Mouse (Mus musculus) embryonic facial prominence, embryonic 11.5 days (tissue): ENCODE results near the gene Agrn. TPM values are rescaled to one million over a fixed set of nuclear protein-coding genes. Genes with fewer than 3 reads are reported as not detected.

Experiments used
- ATAC-seq: fragments of 200-750 bp; cut with Nextera tagmentation; replicated peaks from 2 replicates; pipeline ENCODE4 v1.8.0; 2017; ENCODE audit warnings: low read depth; ENCODE audit not compliant: insufficient number of reproducible peaks, low FRiP score, low TSS enrichment
- DNase-seq: peaks from one replicate; pipeline ENCODE4 v3.0.0-alpha.2; 2015; ENCODE audit warnings: low spot score
- H3K27ac ChIP-seq: fragments of 300-500 bp; sonication (generic); replicated peaks from 2 replicates; pipeline ENCODE4 v1.5.1; 2014; ENCODE audit warnings: mild to moderate bottlenecking, low read depth, low read length, control low read depth
- H3K27me3 ChIP-seq: fragments of 300-500 bp; sonication (generic); 2 replicates; pipeline ENCODE4 v1.6.1; 2014; ENCODE audit warnings: mild to moderate bottlenecking, low read length, moderate library complexity, mixed read lengths; ENCODE audit not compliant: control insufficient read depth, insufficient read depth
- H3K36me3 ChIP-seq: fragments of 300-500 bp; sonication (generic); replicated peaks from 2 replicates; pipeline ENCODE4 v1.6.1; 2014; ENCODE audit warnings: low read depth, mild to moderate bottlenecking, low read length, moderate library complexity, mixed read lengths; ENCODE audit not compliant: control insufficient read depth, insufficient read depth
- H3K4me1 ChIP-seq: fragments of 300-500 bp; sonication (generic); 2 replicates; pipeline ENCODE4 v1.6.1; 2014; ENCODE audit warnings: low read length, mixed read lengths; ENCODE audit not compliant: control insufficient read depth, insufficient read depth
- H3K4me2 ChIP-seq: fragments of 300-500 bp; sonication (generic); 2 replicates; pipeline ENCODE4 v1.6.1; 2014; ENCODE audit warnings: low read depth, mild to moderate bottlenecking, control low read depth, low read length, moderate library complexity
- H3K4me3 ChIP-seq: fragments of 300-500 bp; sonication (generic); 2 replicates; pipeline ENCODE4 v1.5.1; 2014; ENCODE audit warnings: low read depth, low read length, control low read depth
- H3K9ac ChIP-seq: fragments of 300-500 bp; sonication (generic); replicated peaks from 2 replicates; pipeline ENCODE4 v1.6.1; 2014; ENCODE audit warnings: mild to moderate bottlenecking, control low read depth, low read length
- H3K9me3 ChIP-seq: fragments of 300-500 bp; sonication (generic); replicated peaks from 2 replicates; pipeline ENCODE4 v1.6.1; 2016; ENCODE audit warnings: mild to moderate bottlenecking, low read length, inconsistent platforms, mixed read lengths; ENCODE audit not compliant: control insufficient read depth
- WGBS: fragments of 180-500 bp; shearing (Covaris S2); extraction: QIAGEN DNeasy Blood & Tissue Kit; methylation state at CpG from one replicate; pipeline ENCODE4 v1.1.7; 2014; 5-methylcytosine and 5-hydroxymethylcytosine counted together
- polyA plus RNA-seq: library from polyadenylated mRNA; unstranded; fragments of >200 nt; fragmentation: Nextera tagmentation; extraction: Ambion mirVana; gene quantifications from 2 replicates; pipeline ENCODE4 v1.2.1, GENCODE M21; 2014

Agrn gene
- polyA plus RNA-seq, 1 experiment from 2014 or later, result 39.4 TPM

- 71% methylated on average over 5 of the region's 5 CpGs for WGBS
- H3K9ac ChIP-seq, result no peak overlapping the region
- H3K4me1 ChIP-seq, result no peaks in the 10 kb centered on the region
- no peak overlapping the region for H3K4me3 ChIP-seq
- ATAC-seq, result no peak
- no peak overlapping the region for H3K27ac ChIP-seq
- no peaks in the 10 kb centered on the region for H3K36me3 ChIP-seq
- no peaks in the 10 kb centered on the region for H3K9me3 ChIP-seq
- no peaks in the 10 kb centered on the region for H3K27me3 ChIP-seq
- no peak for DNase-seq
- H3K4me2 ChIP-seq, result no peak overlapping the region
Measured at GRCm38 (mm10) chr4:156133334-156133733, 64.0 kb downstream of the Agrn start.

GRCm38 (mm10) chr4:156130940-156131339 is 66.3 kb downstream of the Agrn start:
- DNase-seq (no peak), ATAC-seq (no peak)
- H3K36me3 ChIP-seq, result peaks cover 3% of the 10 kb centered on the region; the same call in 1 of the 2 replicates
- no peak overlapping the region for H3K4me3 ChIP-seq
- H3K9me3 ChIP-seq, result no peaks in the 10 kb centered on the region
- no peak overlapping the region for H3K4me2 ChIP-seq
- no peaks in the 10 kb centered on the region for H3K27me3 ChIP-seq
- 87% methylated on average over 10 of the region's 10 CpGs for WGBS
- H3K27ac ChIP-seq, result no peak overlapping the region
- no peaks in the 10 kb centered on the region for H3K4me1 ChIP-seq
- H3K9ac ChIP-seq, result no peak overlapping the region

GRCm38 (mm10) chr4:156130436-156130835 is 66.9 kb downstream of the Agrn start, which contains the start of gene Rnf223:
Rnf223 (plus strand) TSS chr4:156130513.
- Histone ChIP-seq H3K27me3 (no peaks in the 10 kb centered on the region), H3K27ac (no peak within 1 kb of the TSS), H3K4me1 (no peaks in the 10 kb centered on the region), H3K4me3 (no peak within 1 kb of the TSS), H3K36me3 (peaks cover 5% of the 10 kb centered on the region), H3K9ac (no peak within 1 kb of the TSS), H3K9me3 (no peaks in the 10 kb centered on the region), H3K4me2 (no peak within 1 kb of the TSS)
- DNase-seq (no peak), ATAC-seq (no peak)
- 83% methylated on average over 15 of the region's 15 CpGs for WGBS

GRCm38 (mm10) chr4:156128746-156129145 is 68.5 kb downstream of the Agrn start:
- H3K36me3 ChIP-seq, result peaks cover 5% of the 10 kb centered on the region
- ATAC-seq, result no peak
- H3K27ac ChIP-seq, result no peak overlapping the region
- H3K4me1 ChIP-seq, result no peaks in the 10 kb centered on the region
- H3K4me3 ChIP-seq, result no peak overlapping the region
- H3K27me3 ChIP-seq, result no peaks in the 10 kb centered on the region
- DNase-seq, result no peak
- WGBS, result 74% methylated on average over 5 of the region's 5 CpGs
- no peaks in the 10 kb centered on the region for H3K9me3 ChIP-seq
- H3K4me2 ChIP-seq, result no peak overlapping the region
- no peak overlapping the region for H3K9ac ChIP-seq

- Histone ChIP-seq H3K36me3 (peaks cover 7% of the 10 kb centered on the region), H3K27ac (no peak overlapping the region), H3K4me3 (no peak overlapping the region), H3K4me1 (no peaks in the 10 kb centered on the region), H3K27me3 (no peaks in the 10 kb centered on the region), H3K9me3 (no peaks in the 10 kb centered on the region), H3K9ac (no peak overlapping the region), H3K4me2 (no peak overlapping the region)
- ATAC-seq, result no peak
- no peak for DNase-seq
- WGBS, result 87% methylated on average over 7 of the region's 7 CpGs
Measured at GRCm38 (mm10) chr4:156126841-156127240, 70.4 kb downstream of the Agrn start.

DNA sequence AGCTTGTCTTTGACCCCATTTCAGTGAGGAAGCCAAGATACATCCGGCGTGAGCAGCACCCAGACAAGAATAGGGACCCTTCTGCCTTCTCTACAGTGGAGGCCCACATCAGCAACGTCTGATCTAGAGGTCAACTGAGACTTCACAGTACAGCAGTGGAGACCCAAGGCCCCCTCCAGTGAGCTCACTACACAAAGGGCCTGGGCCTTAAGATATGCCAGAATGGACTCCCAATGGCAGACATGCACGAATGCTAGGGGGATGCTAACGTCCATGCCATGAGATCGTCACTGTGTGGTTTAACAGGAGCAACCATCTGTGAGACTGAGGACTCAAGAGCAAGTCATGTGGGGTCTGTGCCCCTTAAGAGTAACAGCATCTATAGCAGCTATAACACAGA is 71.9 kb downstream of the Agrn start:
- Histone ChIP-seq H3K9me3 (no peaks in the 10 kb centered on the region), H3K4me3 (no peak overlapping the region), H3K9ac (no peak overlapping the region), H3K4me2 (no peak overlapping the region), H3K27me3 (no peaks in the 10 kb centered on the region), H3K27ac (no peak overlapping the region), H3K36me3 (peaks cover 7% of the 10 kb centered on the region), H3K4me1 (no peaks in the 10 kb centered on the region)
- 94% methylated on average over 6 of the region's 6 CpGs for WGBS
- no peak for ATAC-seq
- DNase-seq, result no peak

DNA sequence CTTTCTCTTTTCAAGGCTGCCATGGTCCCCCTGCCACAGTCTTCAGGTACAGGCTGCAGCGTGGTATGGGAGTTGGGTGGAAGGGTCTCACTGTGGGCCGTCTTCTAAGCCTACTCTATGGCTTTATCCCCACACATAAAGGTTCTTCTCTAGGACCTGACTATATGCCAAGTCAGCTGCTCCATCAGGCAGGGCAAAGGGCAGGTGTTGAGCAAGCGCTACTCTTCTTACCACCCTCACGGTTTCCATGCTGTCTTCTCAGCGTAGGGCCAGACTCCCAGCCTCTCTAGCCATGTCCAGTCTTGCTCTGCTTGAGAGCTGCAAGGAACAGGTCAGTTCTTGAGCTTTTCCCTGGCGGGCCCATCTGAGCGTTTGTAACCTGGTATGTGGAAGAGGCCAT is 73.2 kb downstream of the Agrn start:
- no peak overlapping the region for H3K4me3 ChIP-seq
- H3K9me3 ChIP-seq, result no peaks in the 10 kb centered on the region
- H3K36me3 ChIP-seq, result peaks cover 9% of the 10 kb centered on the region
- DNase-seq, result no peak
- H3K4me2 ChIP-seq, result no peak overlapping the region
- H3K9ac ChIP-seq, result no peak overlapping the region
- no peaks in the 10 kb centered on the region for H3K4me1 ChIP-seq
- H3K27ac ChIP-seq, result no peak overlapping the region
- H3K27me3 ChIP-seq, result no peaks in the 10 kb centered on the region
- 95% methylated on average over 7 of the region's 7 CpGs for WGBS
- ATAC-seq, result no peak
